Mouse (Mus musculus) E14TG2a.4 (cell line): ENCODE data around the gene Ryr2.

ENCODE experiments used
- CTCF ChIP-seq: conservative IDR thresholded peaks from 2 replicates; pipeline ENCODE4 v1.5.1; 2014; ENCODE audit warnings: low read length
- POU5F1 ChIP-seq: IDR thresholded peaks from 2 replicates; pipeline ENCODE4 v1.6.1; 2014; ENCODE audit warnings: low read length, borderline replicate concordance

DNA sequence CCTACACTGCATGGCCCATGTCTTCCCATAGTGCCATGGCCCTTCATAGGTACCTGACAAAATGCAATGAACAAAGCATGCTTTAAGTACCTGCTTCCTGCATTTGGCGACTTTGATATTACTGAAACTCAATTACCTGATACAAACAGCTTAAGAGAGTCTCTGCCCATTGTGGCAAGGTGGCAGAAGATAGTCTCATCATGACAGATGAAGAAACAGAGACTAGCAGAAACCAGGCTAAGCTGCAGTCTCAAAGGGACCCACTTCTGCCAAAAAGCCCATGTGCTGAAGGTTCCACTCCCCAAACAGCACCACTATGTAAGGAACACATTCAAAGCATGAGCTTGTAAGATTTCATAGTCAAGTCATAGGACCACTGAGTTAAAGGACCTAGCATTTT, 7.8 kb downstream of the Ryr2 start:
- TF ChIP-seq CTCF (no peak), POU5F1 (no peak)
